8 mouse cellular contexts compared by ENCODE assay signal in genomic region chr11:3761775-3762501, GRCm38 (mm10).
DNase-seq lines count a peak whose midpoint lies in the region; ATAC-seq and TF ChIP-seq lines count a peak whose summit lies in the region.

No protein-coding gene starts in this region.

- no peaks in the 10 kb centered on the region for H3K4me1 ChIP-seq in thymus, adult 2 months (replicated peaks; ENCODE audit: control insufficient read depth, insufficient read depth, low read length)
- peaks cover 7% of the 10 kb centered on the region; the same call in 1 of the 2 replicates for H3K4me1 ChIP-seq in heart, postnatal 0 days (ENCODE audit: control insufficient read depth, insufficient read depth)
- H3K4me1 ChIP-seq in liver, embryonic 11.5 days (replicated peaks; ENCODE audit: control insufficient read depth, insufficient read depth, low read length), result no peaks in the 10 kb centered on the region

- H3K9ac ChIP-seq in heart, postnatal 0 days (replicated peaks; ENCODE audit: low read depth, low read length), result no peak overlapping the region
- H3K9ac ChIP-seq in liver, embryonic 11.5 days (ENCODE audit: low read depth, low read length), result peak overlapping the region; percentile 22; the same call in 1 of the 2 replicates

- DNase-seq in cerebellum, adult 11-12 months, result peak; percentile 53
- DNase-seq in cerebellum, adult 9-10 months, result no peak
- peak; percentile 43 for DNase-seq in thymus, postnatal 4 days
- DNase-seq in thymus, adult 2 months, result no peak
- no peak for DNase-seq in heart, postnatal 0 days (ENCODE audit: low spot score)
- peak; percentile 34 for DNase-seq in liver, embryonic 11.5 days (ENCODE audit: low spot score)
- peak; percentile 58 for DNase-seq in right cerebral cortex, postnatal 25 days

- H3K4me3 ChIP-seq in thymus, adult 2 months (ENCODE audit: control insufficient read depth, insufficient read depth, low read length), result no peak overlapping the region
- peak overlapping the region; percentile 58 for H3K4me3 ChIP-seq in heart, postnatal 0 days (ENCODE audit: low read depth, low read length)
- H3K4me3 ChIP-seq in liver, embryonic 11.5 days (ENCODE audit: low read depth, low read length), result peak overlapping the region; percentile 55

- TF ChIP-seq POLR2A in thymus, adult 2 months (IDR thresholded peaks at IDR 0.05; ENCODE audit: control insufficient read depth, extremely low read depth, insufficient read depth, low read length, poor library complexity), result no peak

- no peak; the same call in 1 of the 2 replicates for ATAC-seq in heart, postnatal 0 days (ENCODE audit: insufficient read depth, low read depth)
- ATAC-seq in liver, embryonic 11.5 days (replicated peaks; ENCODE audit: low FRiP score), result no peak
- no peak for ATAC-seq in inflammation-experienced regulatory T-cells, adult 6 months

- peak overlapping the region; percentile 95 for H3K4me2 ChIP-seq in heart, postnatal 0 days (ENCODE audit: low read depth, low read length)
- H3K4me2 ChIP-seq in liver, embryonic 11.5 days, result peak overlapping the region; percentile 76

- no peak for TF ChIP-seq CTCF in thymus, adult 2 months (IDR thresholded peaks at IDR 0.05; ENCODE audit: borderline replicate concordance, control insufficient read depth, extremely low read depth, insufficient read depth, low read length, poor library complexity)
- TF ChIP-seq CTCF in heart, postnatal 0 days (IDR thresholded peaks at IDR 0.05; ENCODE audit: low read depth), result no peak

- H3K27me3 ChIP-seq in thymus, adult 2 months (ENCODE audit: control insufficient read depth, insufficient read depth, low read length), result no peaks in the 10 kb centered on the region; the same call in 1 of the 2 replicates
- peaks cover 46% of the 10 kb centered on the region for H3K27me3 ChIP-seq in heart, postnatal 0 days (ENCODE audit: control insufficient read depth, insufficient read depth, low read length)
- peaks cover 57% of the 10 kb centered on the region for H3K27me3 ChIP-seq in liver, embryonic 11.5 days (replicated peaks; ENCODE audit: control insufficient read depth, insufficient read depth, low read length)

- H3K9me3 ChIP-seq in heart, postnatal 0 days (replicated peaks; ENCODE audit: control insufficient read depth, low read length), result no peaks in the 10 kb centered on the region
- no peaks in the 10 kb centered on the region for H3K9me3 ChIP-seq in liver, embryonic 11.5 days (ENCODE audit: control insufficient read depth, low read length)

- 3% methylated on average over 88 of the region's 90 CpGs for WGBS in thymus, adult 2 months
- WGBS in heart, postnatal 0 days, result 1% methylated on average over 83 of the region's 90 CpGs
- 2% methylated on average over 86 of the region's 90 CpGs for WGBS in liver, embryonic 11.5 days

- no peak for TF ChIP-seq EP300 in heart, postnatal 0 days (IDR thresholded peaks at IDR 0.05; ENCODE audit: low read depth)

- no peak overlapping the region for H3K27ac ChIP-seq in thymus, adult 2 months (ENCODE audit: control insufficient read depth, insufficient read depth, low read length)
- H3K27ac ChIP-seq in heart, postnatal 0 days (ENCODE audit: low read depth), result no peak overlapping the region
- H3K27ac ChIP-seq in liver, embryonic 11.5 days (ENCODE audit: low read depth, low read length), result no peak overlapping the region

- no peaks in the 10 kb centered on the region for H3K36me3 ChIP-seq in thymus, adult 2 months (ENCODE audit: control insufficient read depth, insufficient read depth, low read length)
- H3K36me3 ChIP-seq in heart, postnatal 0 days (replicated peaks; ENCODE audit: control insufficient read depth, insufficient read depth, low read length), result no peaks in the 10 kb centered on the region
- H3K36me3 ChIP-seq in liver, embryonic 11.5 days (ENCODE audit: control insufficient read depth, insufficient read depth, low read length), result no peaks in the 10 kb centered on the region

Comparison
In these comparisons a context has a peak if more than half of its experiments do, and no peak if none do; other contexts are left out.
1. DNase-seq: peak in cerebellum, adult 11-12 months (single experiment), thymus, postnatal 4 days (single experiment), liver, embryonic 11.5 days (single experiment) and right cerebral cortex, postnatal 25 days (single experiment); none in cerebellum, adult 9-10 months (single experiment), thymus, adult 2 months (single experiment) and heart, postnatal 0 days (single experiment).